Mouse (Mus musculus): Measurements from ENCODE around the gene Cryz. TPM values are rescaled to one million over a fixed set of nuclear protein-coding genes. Genes with fewer than 3 reads are reported as not detected.

The Cryz gene
- total and polyA plus RNA-seq, 3 experiments, result 3.4 to 23.8 (median 11.9) TPM

DNA sequence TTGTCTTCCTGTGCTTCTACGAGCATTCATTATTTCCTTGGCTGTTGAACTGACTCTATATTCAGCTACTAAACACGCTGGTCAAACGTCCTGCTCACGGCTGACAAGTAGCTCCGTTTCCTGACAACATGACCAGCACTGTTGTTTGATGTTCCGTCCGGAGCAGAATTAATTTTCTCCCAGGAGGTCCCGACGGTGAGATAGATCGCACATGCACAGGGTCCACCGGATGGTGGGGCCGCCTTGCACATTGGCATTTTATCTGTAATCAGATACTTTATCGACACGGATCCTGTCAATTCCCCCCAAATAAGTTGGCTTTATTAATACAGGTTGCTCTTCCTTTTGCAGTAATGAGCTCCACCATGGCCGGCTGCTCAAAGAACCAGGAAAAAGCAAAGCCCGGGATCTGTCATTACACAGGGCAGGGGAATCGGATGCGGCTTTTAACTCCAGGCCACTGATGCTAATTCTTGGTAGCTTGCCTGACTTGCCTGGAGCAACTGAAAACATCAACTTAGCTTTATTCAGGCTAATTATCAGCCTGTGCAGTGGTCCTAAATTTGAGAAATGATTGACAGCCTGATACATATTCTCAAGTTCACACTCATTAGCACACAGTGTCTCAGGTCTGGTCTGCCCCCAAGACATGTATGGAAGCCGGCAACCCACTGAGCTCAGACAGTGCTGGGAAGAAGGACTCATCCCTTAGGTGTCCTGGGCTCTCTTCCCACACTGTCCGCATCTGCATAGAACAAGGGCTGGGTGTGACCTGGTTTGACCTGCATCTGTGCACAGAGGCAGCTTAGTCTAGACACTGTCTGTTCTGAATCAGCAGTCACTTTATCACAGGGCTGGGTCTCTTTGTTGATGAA is 53.1 kb downstream of the Cryz start:
- Histone ChIP-seq H3K4me3 (ENCODE audit: low read depth, low read length) (no peak overlapping the region), H3K27me3 (ENCODE audit: insufficient read depth, low read length) (no peaks in the 10 kb centered on the region), H3K4me1 (ENCODE audit: insufficient read depth, low read depth, low read length) (no peaks in the 10 kb centered on the region), H3K9me3 (replicated peaks) (peaks cover 16% of the 10 kb centered on the region), H3K36me3 (replicated peaks) (no peaks in the 10 kb centered on the region)
- TF ChIP-seq GATA2 (IDR thresholded peaks at IDR 0.05; ENCODE audit: borderline replicate concordance, low read depth, low read length) (no peak), GATA1 (IDR thresholded peaks at IDR 0.05; ENCODE audit: borderline replicate concordance, low read length) (no peak), TAL1 (conservative IDR thresholded peaks at IDR 0.05; ENCODE audit: low read depth, low read length) (no peak)
- ATAC-seq (ENCODE audit: extremely low read depth, insufficient number of reproducible peaks, low FRiP score, poor library complexity, severe bottlenecking) (no peak), DNase-seq (ENCODE audit: low spot score) (no peak)

DNA sequence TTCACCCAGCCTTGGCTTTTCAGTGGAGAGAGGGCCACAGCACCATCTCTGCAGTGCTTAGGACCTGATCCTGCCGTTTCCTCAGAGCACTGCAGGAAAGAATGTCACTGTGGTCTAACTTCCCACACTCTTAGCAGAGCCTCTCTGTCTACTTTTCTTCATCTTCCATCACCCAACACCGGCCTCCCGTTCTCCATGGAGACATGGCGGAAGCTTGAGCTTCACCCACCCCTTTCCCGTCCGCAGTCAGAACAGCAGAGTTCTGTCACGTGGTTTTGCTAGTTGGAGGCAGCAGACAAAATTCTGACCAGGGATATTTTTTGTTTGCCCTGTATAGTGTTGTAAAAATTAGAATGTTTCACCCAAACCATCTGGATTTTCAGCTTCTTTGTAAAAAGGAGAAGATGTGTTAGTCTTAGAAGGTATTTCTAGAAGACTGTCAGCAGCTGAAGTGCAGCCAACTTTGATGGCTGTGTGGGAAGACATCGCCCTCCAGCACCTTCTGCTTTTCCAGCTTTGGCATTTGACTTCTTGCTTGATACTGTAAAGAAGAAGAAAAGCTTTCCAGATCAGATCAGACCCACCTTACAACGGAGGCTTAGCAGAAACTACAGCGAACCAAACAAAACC is 54.8 kb downstream of the Cryz start:
- H3K4me1 ChIP-seq (ENCODE audit: insufficient read depth, low read depth, low read length), result no peaks in the 10 kb centered on the region
- peaks cover 24% of the 10 kb centered on the region for H3K9me3 ChIP-seq (replicated peaks)
- H3K27me3 ChIP-seq (ENCODE audit: insufficient read depth, low read length), result no peaks in the 10 kb centered on the region
- DNase-seq (ENCODE audit: low spot score), result no peak
- TF ChIP-seq GATA2 (IDR thresholded peaks at IDR 0.05; ENCODE audit: borderline replicate concordance, low read depth, low read length) (no peak), TAL1 (conservative IDR thresholded peaks at IDR 0.05; ENCODE audit: low read depth, low read length) (no peak), POLR2AphosphoS5 (IDR thresholded peaks at IDR 0.05; ENCODE audit: insufficient replicate concordance, low read depth, low read length) (no peak), CTCF (IDR thresholded peaks at IDR 0.05; ENCODE audit: low read depth, low read length) (no peak), GATA1 (IDR thresholded peaks at IDR 0.05; ENCODE audit: borderline replicate concordance, low read length) (no peak)
- H3K4me3 ChIP-seq (ENCODE audit: low read depth, low read length), result no peak overlapping the region
- H3K36me3 ChIP-seq (replicated peaks), result no peaks in the 10 kb centered on the region
- ATAC-seq (ENCODE audit: extremely low read depth, insufficient number of reproducible peaks, low FRiP score, poor library complexity, severe bottlenecking), result no peak

DNA sequence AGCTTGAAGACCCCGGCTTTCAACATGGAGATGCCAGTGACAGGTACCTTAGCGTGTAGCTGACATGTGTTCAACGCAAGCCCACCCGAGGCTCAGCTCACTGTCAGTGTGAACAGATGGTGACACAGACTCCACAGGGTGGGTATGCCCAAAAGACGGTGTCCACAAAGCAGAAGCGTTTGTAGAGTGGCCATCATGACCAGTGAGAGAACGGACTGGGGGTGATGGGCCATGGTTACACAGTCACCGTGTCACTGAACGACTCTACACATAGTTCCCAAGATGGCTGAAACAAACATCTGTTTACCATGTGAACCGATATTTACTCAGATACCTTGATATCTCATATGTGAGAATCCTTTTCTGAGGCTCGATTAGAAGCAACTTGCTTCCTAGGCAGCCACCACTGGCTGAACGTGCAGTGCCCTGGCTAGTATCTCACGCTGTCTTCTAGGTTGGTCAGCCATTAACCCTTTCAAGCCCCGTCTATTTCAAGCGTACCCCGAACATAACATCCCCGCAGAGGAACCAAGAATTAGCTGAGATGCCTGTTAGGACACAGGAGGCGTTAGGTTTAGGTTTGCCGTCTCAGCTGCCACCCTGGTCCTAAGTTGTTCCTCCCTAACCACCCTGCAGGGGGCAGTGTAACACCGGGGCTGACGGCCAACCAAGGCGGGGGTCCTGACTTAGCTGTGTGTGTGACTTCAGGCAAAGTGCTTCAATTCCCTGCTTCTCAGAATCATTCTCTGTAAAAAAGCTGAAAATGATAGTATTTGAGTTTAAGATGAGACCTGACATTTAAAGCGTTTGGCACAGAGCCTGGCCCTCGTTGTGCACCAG is 56.3 kb downstream of the Cryz start:
- TF ChIP-seq POLR2AphosphoS5 (IDR thresholded peaks at IDR 0.05; ENCODE audit: insufficient replicate concordance, low read depth, low read length) (no peak), GATA2 (IDR thresholded peaks at IDR 0.05; ENCODE audit: borderline replicate concordance, low read depth, low read length) (no peak), CTCF (IDR thresholded peaks at IDR 0.05; ENCODE audit: low read depth, low read length) (no peak), TAL1 (conservative IDR thresholded peaks at IDR 0.05; ENCODE audit: low read depth, low read length) (no peak), GATA1 (IDR thresholded peaks at IDR 0.05; ENCODE audit: borderline replicate concordance, low read length) (no peak)
- no peak for ATAC-seq (ENCODE audit: extremely low read depth, insufficient number of reproducible peaks, low FRiP score, poor library complexity, severe bottlenecking)
- no peaks in the 10 kb centered on the region for H3K27me3 ChIP-seq (ENCODE audit: insufficient read depth, low read length)
- H3K36me3 ChIP-seq (replicated peaks), result no peaks in the 10 kb centered on the region
- no peaks in the 10 kb centered on the region for H3K4me1 ChIP-seq (ENCODE audit: insufficient read depth, low read depth, low read length)
- peaks cover 38% of the 10 kb centered on the region for H3K9me3 ChIP-seq (replicated peaks)
- no peak overlapping the region for H3K4me3 ChIP-seq (ENCODE audit: low read depth, low read length)
- DNase-seq (ENCODE audit: low spot score), result no peak

DNA sequence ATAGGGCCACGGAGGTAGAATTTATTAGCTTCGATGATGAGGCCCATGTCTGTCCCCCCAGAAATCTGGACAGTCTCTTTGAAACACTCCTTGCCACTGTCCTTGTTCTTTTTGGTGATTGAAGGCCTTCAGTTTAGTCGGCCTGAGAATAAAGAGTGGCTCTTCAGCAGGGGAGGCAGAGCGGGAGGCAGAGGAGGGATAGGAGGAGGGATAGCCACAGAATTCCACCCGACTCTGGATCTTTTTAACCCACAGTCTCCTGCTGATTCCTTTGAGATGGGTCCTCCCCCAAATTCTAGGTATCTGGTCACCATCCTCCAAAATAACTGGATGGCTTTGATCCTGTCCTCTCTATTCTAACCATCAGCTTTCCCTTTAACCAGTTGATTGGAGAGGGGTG is 56.9 kb downstream of the Cryz start:
- TF ChIP-seq CTCF (IDR thresholded peaks at IDR 0.05; ENCODE audit: low read depth, low read length) (no peak), POLR2AphosphoS5 (IDR thresholded peaks at IDR 0.05; ENCODE audit: insufficient replicate concordance, low read depth, low read length) (no peak), GATA1 (IDR thresholded peaks at IDR 0.05; ENCODE audit: borderline replicate concordance, low read length) (no peak), GATA2 (IDR thresholded peaks at IDR 0.05; ENCODE audit: borderline replicate concordance, low read depth, low read length) (no peak), TAL1 (conservative IDR thresholded peaks at IDR 0.05; ENCODE audit: low read depth, low read length) (no peak)
- DNase-seq (ENCODE audit: low spot score), result no peak
- Histone ChIP-seq H3K27me3 (ENCODE audit: insufficient read depth, low read length) (no peaks in the 10 kb centered on the region), H3K36me3 (replicated peaks) (no peaks in the 10 kb centered on the region), H3K4me1 (ENCODE audit: insufficient read depth, low read depth, low read length) (no peaks in the 10 kb centered on the region), H3K4me3 (ENCODE audit: low read depth, low read length) (no peak overlapping the region), H3K9me3 (replicated peaks) (peaks cover 41% of the 10 kb centered on the region)
- no peak for ATAC-seq (ENCODE audit: extremely low read depth, insufficient number of reproducible peaks, low FRiP score, poor library complexity, severe bottlenecking)

DNA sequence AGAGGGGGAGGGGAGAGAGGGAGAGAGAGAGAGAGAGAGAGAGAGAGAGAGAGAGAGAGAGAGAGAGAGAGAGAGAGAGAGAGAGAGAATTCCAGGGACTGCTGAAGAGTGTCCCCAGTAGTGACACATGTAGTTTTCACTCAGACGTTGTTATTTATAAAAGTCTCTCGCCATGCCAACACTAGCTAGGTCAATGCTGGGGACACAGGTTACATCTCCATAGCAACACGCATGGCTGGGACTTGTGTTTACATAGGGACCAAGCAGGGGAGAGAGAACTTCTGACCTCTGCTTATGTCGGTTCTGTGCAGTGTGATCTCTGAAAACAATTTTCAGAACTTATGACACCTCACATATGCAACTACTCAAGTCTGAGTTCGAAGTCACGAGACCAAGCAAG is 57.8 kb downstream of the Cryz start:
- Histone ChIP-seq H3K4me1 (ENCODE audit: insufficient read depth, low read depth, low read length) (no peaks in the 10 kb centered on the region), H3K4me3 (ENCODE audit: low read depth, low read length) (no peak overlapping the region), H3K36me3 (replicated peaks) (no peaks in the 10 kb centered on the region), H3K9me3 (replicated peaks) (peaks cover 45% of the 10 kb centered on the region), H3K27me3 (ENCODE audit: insufficient read depth, low read length) (no peaks in the 10 kb centered on the region)
- no peak for DNase-seq (ENCODE audit: low spot score)
- no peak for ATAC-seq (ENCODE audit: extremely low read depth, insufficient number of reproducible peaks, low FRiP score, poor library complexity, severe bottlenecking)
- TF ChIP-seq GATA2 (IDR thresholded peaks at IDR 0.05; ENCODE audit: borderline replicate concordance, low read depth, low read length) (no peak), POLR2AphosphoS5 (IDR thresholded peaks at IDR 0.05; ENCODE audit: insufficient replicate concordance, low read depth, low read length) (no peak)

DNA sequence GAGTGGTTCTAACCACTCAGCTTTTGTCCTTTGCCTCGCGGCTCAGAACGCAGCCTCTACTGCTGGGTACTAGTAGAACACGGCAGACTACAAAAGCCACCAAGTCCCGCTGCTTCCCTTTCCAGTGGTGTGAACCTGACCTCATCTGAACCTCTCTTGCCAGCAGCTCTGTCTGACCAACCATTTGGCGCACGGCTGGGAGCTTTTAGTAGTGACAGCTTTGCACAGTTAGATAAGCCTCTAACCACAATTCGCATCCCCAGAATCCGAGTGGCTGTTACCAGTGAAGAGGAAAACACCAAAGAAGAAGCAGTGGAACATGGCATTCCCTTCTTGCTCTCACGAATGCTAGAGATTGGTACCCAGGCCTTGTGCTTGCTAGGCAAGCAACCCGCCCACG is 58.4 kb downstream of the Cryz start:
- no peak for DNase-seq (ENCODE audit: low spot score)
- no peak for TF ChIP-seq CTCF (IDR thresholded peaks at IDR 0.05; ENCODE audit: low read depth, low read length)
- no peak for TF ChIP-seq TAL1 (conservative IDR thresholded peaks at IDR 0.05; ENCODE audit: low read depth, low read length)
- ATAC-seq (ENCODE audit: extremely low read depth, insufficient number of reproducible peaks, low FRiP score, poor library complexity, severe bottlenecking), result no peak
- no peak overlapping the region for H3K4me3 ChIP-seq (ENCODE audit: low read depth, low read length)
- no peaks in the 10 kb centered on the region for H3K36me3 ChIP-seq (replicated peaks)
- H3K27me3 ChIP-seq (ENCODE audit: insufficient read depth, low read length), result no peaks in the 10 kb centered on the region
- H3K9me3 ChIP-seq (replicated peaks), result peaks cover 49% of the 10 kb centered on the region
- H3K4me1 ChIP-seq (ENCODE audit: insufficient read depth, low read depth, low read length), result no peaks in the 10 kb centered on the region

All from G1E (cell line).